ENCODE assay signal across 7 mouse cellular contexts in the genomic region with DNA sequence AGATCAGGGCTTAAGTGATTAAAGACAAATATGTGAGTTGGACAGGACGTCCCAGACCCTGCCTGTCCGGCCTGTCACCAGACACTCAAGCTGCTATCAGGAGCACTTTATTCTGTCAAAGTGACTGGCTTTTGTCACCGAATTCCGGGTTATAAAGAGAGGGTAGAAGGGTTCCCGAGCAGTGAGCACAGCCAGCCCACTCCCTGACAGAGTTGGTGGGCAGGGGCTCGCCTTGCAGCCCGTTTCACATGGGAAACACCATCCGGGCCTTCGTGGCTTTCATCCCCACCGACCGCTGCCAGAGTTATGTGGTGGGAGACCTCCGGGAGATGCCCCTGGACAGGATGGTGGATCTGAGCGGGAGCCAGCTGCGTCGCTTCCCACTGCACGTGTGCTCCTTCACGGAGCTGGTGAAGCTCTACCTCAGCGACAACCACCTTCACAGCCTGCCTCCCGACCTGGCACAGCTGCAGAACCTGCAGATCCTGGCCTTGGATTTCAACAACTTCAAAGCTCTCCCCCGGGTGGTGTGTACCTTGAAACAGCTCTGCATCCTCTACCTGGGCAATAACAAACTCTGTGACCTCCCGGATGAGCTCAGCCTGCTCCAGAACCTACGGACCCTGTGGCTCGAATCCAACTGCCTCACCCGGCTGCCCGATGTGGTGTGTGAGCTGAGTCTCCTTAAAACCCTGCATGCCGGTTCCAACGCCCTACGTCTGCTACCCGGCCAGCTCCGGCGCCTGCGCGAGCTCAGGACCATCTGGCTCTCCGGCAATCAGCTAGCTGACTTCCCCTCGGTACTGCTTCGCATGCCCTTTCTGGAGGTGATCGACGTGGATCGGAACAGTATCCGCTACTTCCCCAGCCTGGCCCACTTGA. TPM values are rescaled to one million over a fixed set of nuclear protein-coding genes. Genes with fewer than 3 reads are reported as not detected.
DNase-seq lines count a peak whose midpoint lies in the region; ATAC-seq and TF ChIP-seq lines count a peak whose summit lies in the region.

Lrrc10 (plus strand) TSS at position 167 of the 882 bp plus-strand sequence.

- H3K9me3 ChIP-seq in G1E (replicated peaks): no peaks in the 10 kb centered on the region
- H3K9me3 ChIP-seq in intestine, embryonic 15.5 days: no peaks in the 10 kb centered on the region
- H3K9me3 ChIP-seq in midbrain, embryonic 11.5 days (ENCODE audit: control insufficient read depth, low read length): no peaks in the 10 kb centered on the region

- peaks cover 17% of the 10 kb centered on the region for H3K4me1 ChIP-seq in G1E (ENCODE audit: insufficient read depth, low read depth, low read length)
- peaks cover 4% of the 10 kb centered on the region; the same call in 1 of the 2 replicates for H3K4me1 ChIP-seq in intestine, embryonic 15.5 days (replicated peaks)
- H3K4me1 ChIP-seq in midbrain, embryonic 11.5 days (ENCODE audit: control insufficient read depth, insufficient read depth, low read length): no peaks in the 10 kb centered on the region

- peak within 1 kb of the TSS; percentile 33; the same call in 1 of the 2 replicates for H3K4me3 ChIP-seq in G1E (ENCODE audit: low read depth, low read length)
- 0 out of 2 replicates have a peak within 1 kb of the TSS, but pooled peaks have one; percentile 1 for H3K4me3 ChIP-seq in intestine, embryonic 15.5 days (replicated peaks)
- H3K4me3 ChIP-seq in midbrain, embryonic 11.5 days (ENCODE audit: low read depth, low read length): no peak within 1 kb of the TSS

- H3K27ac ChIP-seq in intestine, embryonic 15.5 days: no peak within 1 kb of the TSS
- no peak within 1 kb of the TSS for H3K27ac ChIP-seq in midbrain, embryonic 11.5 days (ENCODE audit: low read depth, low read length)

- 45% methylated on average over 40 of the region's 40 CpGs for WGBS in intestine, embryonic 15.5 days
- WGBS in midbrain, embryonic 11.5 days: 53% methylated on average over 40 of the region's 40 CpGs

- H3K9ac ChIP-seq in intestine, embryonic 15.5 days: no peak within 1 kb of the TSS
- no peak within 1 kb of the TSS for H3K9ac ChIP-seq in midbrain, embryonic 11.5 days (ENCODE audit: low read length)

- DNase-seq in G1E (ENCODE audit: low spot score): no peak
- DNase-seq in cerebellum, adult 11 months: peak; percentile 35
- DNase-seq in heart, adult 11 months: peak; percentile 96
- no peak for DNase-seq in midbrain, embryonic 11.5 days (ENCODE audit: low spot score, missing footprints)
- DNase-seq in adrenal gland, adult 2 months: no peak
- no peak for DNase-seq in thymus, adult 18-20 months

- H3K36me3 ChIP-seq in G1E (replicated peaks): peaks cover 36% of the 10 kb centered on the region
- H3K36me3 ChIP-seq in intestine, embryonic 15.5 days: 0 out of 2 replicates have a peak, but pooled peaks cover 3% of the 10 kb centered on the region
- no peaks in the 10 kb centered on the region for H3K36me3 ChIP-seq in midbrain, embryonic 11.5 days (ENCODE audit: control insufficient read depth, insufficient read depth, low read length)

- peaks cover 18% of the 10 kb centered on the region; the same call in 1 of the 2 replicates for H3K27me3 ChIP-seq in G1E (ENCODE audit: insufficient read depth, low read length)
- H3K27me3 ChIP-seq in intestine, embryonic 15.5 days (replicated peaks): no peaks in the 10 kb centered on the region
- H3K27me3 ChIP-seq in midbrain, embryonic 11.5 days (ENCODE audit: control insufficient read depth, insufficient read depth, low read length): no peaks in the 10 kb centered on the region

- no peak for TF ChIP-seq CTCF in G1E (IDR thresholded peaks at IDR 0.05; ENCODE audit: low read depth, low read length)

- ATAC-seq in G1E (ENCODE audit: extremely low read depth, insufficient number of reproducible peaks, low FRiP score, poor library complexity, severe bottlenecking): no peak
- peak; percentile 19 for ATAC-seq in intestine, embryonic 15.5 days
- peak; percentile 43; the same call in 1 of the 2 replicates for ATAC-seq in midbrain, embryonic 11.5 days (ENCODE audit: low FRiP score)

- peak within 1 kb of the TSS; percentile 49 for H3K4me2 ChIP-seq in intestine, embryonic 15.5 days (replicated peaks)
- peak within 1 kb of the TSS; percentile 2; the same call in 1 of the 2 replicates for H3K4me2 ChIP-seq in midbrain, embryonic 11.5 days

RNA-seq across cellular contexts. Expression of gene Lrrc10, which starts in this region (rescaled TPM):
- total RNA-seq in G1E (2014; fragmentation: Nextera tagmentation) (not detected in 2 replicates), G1E (2017) (0.06 TPM in 1 of 2 replicates, not detected in the other)
- polyA plus RNA-seq in G1E (2012): 0.04 and 0.13 TPM in 2 replicates
- polyA plus RNA-seq in intestine, embryonic 15.5 days (2015; fragmentation: Nextera tagmentation; extraction: Ambion mirVana): not detected in 2 replicates
- 0.15 TPM in 1 of 2 replicates, not detected in the other for polyA plus RNA-seq in midbrain, embryonic 11.5 days (2014; fragmentation: Nextera tagmentation; extraction: Ambion mirVana)
- not detected for total RNA-seq in adrenal gland, adult 2 months (2021)
- polyA plus RNA-seq in adrenal gland, adult 2 months (2012; rRNA removed): not detected in 2 replicates

Comparison
In these comparisons a context has a peak if more than half of its experiments do, and no peak if none do; other contexts are left out.
1. Peak in ATAC-seq, H3K4me3 ChIP-seq and H3K4me2 ChIP-seq in intestine, embryonic 15.5 days; RNA of the gene not detected or under 1 TPM.
2. Peak in ATAC-seq and H3K4me2 ChIP-seq in midbrain, embryonic 11.5 days; RNA of the gene not detected or under 1 TPM.
3. DNase-seq: peak in cerebellum, adult 11 months (single experiment) and heart, adult 11 months (single experiment); none in G1E (single experiment), midbrain, embryonic 11.5 days (single experiment), adrenal gland, adult 2 months (single experiment) and thymus, adult 18-20 months (0 of 2).